Mouse (Mus musculus): Measurements from ENCODE around the gene Kcnc4. TPM values are rescaled to one million over a fixed set of nuclear protein-coding genes. Genes with fewer than 3 reads are reported as not detected.

Kcnc4 gene
- polyA plus RNA-seq, 2 experiments, result 0.36 to 1.4 TPM

DNA sequence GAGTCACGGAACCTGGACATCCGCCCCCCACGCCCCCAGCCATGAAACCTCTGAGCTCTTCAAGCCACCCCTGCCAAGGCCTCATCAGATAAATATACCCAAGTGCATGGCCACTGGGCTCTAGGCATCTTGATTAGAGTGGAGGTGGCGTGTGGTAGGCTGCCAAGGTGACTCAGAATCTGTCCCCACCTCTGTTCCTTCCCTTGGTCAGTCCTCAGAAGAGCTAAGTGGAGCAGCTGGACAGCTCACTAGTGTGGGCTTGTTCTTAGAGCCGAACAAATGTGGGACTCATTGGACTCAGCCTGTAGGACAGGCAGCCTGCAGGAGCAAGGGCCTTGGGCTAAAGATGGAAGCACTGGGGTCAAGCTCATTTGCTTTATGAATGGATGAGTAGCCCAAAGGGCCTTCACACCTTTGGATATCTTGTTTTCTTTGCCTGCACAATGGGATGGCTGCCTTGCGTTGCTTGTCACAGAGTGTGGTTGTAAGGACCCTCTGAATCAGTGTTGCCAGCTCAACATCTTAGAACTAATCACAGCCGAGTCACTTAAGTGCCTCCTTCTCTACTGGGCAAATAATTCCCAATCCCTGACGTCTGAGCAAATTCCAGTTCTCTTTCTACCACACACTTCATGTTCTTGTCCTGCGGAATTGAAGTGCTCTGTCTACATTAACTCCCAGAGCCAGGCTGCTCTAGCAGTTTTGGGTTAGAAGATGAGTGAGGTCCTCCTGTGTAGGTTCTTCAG lies 42.6 kb downstream of the Kcnc4 start:
- Histone ChIP-seq H3K9ac (ENCODE audit: low read depth, low read length, severe bottlenecking) (no peak overlapping the region), H3K4me1 (ENCODE audit: control insufficient read depth, insufficient read depth, low read length) (no peaks in the 10 kb centered on the region), H3K27me3 (ENCODE audit: control insufficient read depth, insufficient read depth, low read length) (no peaks in the 10 kb centered on the region), H3K27ac (replicated peaks; ENCODE audit: low read depth, low read length) (no peak overlapping the region), H3K4me2 (replicated peaks; ENCODE audit: low read depth, low read length, severe bottlenecking) (no peak overlapping the region), H3K9me3 (ENCODE audit: control insufficient read depth, low read length) (no peaks in the 10 kb centered on the region), H3K4me3 (replicated peaks; ENCODE audit: low read length) (no peak overlapping the region), H3K36me3 (ENCODE audit: control insufficient read depth, insufficient read depth, low read length) (no peaks in the 10 kb centered on the region)
- ATAC-seq (ENCODE audit: low FRiP score, low read depth), result no peak
- no peak for TF ChIP-seq POLR2A (IDR thresholded peaks at IDR 0.05; ENCODE audit: borderline replicate concordance, extremely low read depth, insufficient read depth, insufficient read length)
- DNase-seq (ENCODE audit: low spot score), result no peak
- 85% methylated on average over 9 of the region's 9 CpGs for WGBS

DNA sequence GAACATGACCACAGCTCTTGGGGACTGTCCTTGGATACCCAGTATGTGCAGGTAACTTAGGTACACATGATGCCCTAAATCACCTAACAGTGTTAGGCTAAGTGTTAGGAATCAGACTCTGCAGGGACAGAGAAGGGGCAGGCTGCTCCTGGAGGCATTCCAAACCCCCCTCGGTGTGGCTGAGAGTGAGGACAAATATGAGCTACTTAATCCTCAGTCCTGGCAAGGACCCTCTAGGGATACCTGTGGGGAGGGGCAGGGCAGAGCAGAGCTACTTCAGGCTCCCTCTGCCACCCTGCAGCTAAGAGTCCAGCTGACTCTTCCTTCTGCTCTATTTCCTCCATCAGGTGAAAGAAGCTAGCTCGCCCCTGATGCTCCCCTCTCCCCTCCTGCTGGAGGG lies 46.3 kb downstream of the Kcnc4 start:
- no peak for DNase-seq (ENCODE audit: low spot score)
- no peak overlapping the region for H3K27ac ChIP-seq (replicated peaks; ENCODE audit: low read depth, low read length)
- 42% methylated on average over 2 of the region's 2 CpGs for WGBS

DNA sequence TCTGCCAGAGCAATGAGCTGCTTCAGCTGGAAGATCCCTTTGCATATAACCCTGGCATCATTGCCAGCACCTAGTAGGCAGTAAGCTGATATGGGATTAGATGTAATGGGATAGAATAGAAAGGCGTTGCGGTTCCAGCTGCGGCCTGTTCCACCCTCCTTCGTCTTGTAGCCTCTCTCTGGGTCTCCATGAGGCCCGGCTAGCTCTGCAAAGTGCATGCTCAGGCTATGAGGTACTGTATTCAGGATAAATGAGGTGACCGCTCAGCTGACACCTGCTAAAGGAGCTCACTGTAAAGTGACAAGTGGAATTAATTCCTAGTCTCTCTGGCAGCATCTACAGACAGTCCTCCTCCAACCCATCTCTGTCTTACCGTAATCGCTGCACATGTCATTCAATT lies 46.8 kb downstream of the Kcnc4 start:
- DNase-seq (ENCODE audit: low spot score) (no peak), ATAC-seq (ENCODE audit: low FRiP score, low read depth) (no peak)
- no peak overlapping the region for H3K27ac ChIP-seq (replicated peaks; ENCODE audit: low read depth, low read length)
- H3K9ac ChIP-seq (ENCODE audit: low read depth, low read length, severe bottlenecking), result no peak overlapping the region
- H3K4me3 ChIP-seq (replicated peaks; ENCODE audit: low read length), result no peak overlapping the region
- no peak overlapping the region for H3K4me2 ChIP-seq (replicated peaks; ENCODE audit: low read depth, low read length, severe bottlenecking)
- 76% methylated on average over 8 of the region's 8 CpGs for WGBS
- no peaks in the 10 kb centered on the region for H3K4me1 ChIP-seq (ENCODE audit: control insufficient read depth, insufficient read depth, low read length)
- H3K27me3 ChIP-seq (ENCODE audit: control insufficient read depth, insufficient read depth, low read length), result no peaks in the 10 kb centered on the region
- no peaks in the 10 kb centered on the region for H3K9me3 ChIP-seq (ENCODE audit: control insufficient read depth, low read length)
- no peak for TF ChIP-seq POLR2A (IDR thresholded peaks at IDR 0.05; ENCODE audit: borderline replicate concordance, extremely low read depth, insufficient read depth, insufficient read length)
- no peaks in the 10 kb centered on the region for H3K36me3 ChIP-seq (ENCODE audit: control insufficient read depth, insufficient read depth, low read length)

More for the DNA sequence above, 46.3 kb downstream of the Kcnc4 start:
- no peaks in the 10 kb centered on the region for H3K4me1 ChIP-seq (ENCODE audit: control insufficient read depth, insufficient read depth, low read length)
- no peak for ATAC-seq (ENCODE audit: low FRiP score, low read depth)
- no peak overlapping the region for H3K4me3 ChIP-seq (replicated peaks; ENCODE audit: low read length)
- H3K4me2 ChIP-seq (replicated peaks; ENCODE audit: low read depth, low read length, severe bottlenecking), result no peak overlapping the region
- no peaks in the 10 kb centered on the region for H3K9me3 ChIP-seq (ENCODE audit: control insufficient read depth, low read length)
- H3K36me3 ChIP-seq (ENCODE audit: control insufficient read depth, insufficient read depth, low read length), result no peaks in the 10 kb centered on the region
- H3K9ac ChIP-seq (ENCODE audit: low read depth, low read length, severe bottlenecking), result no peak overlapping the region
- no peak for TF ChIP-seq POLR2A (IDR thresholded peaks at IDR 0.05; ENCODE audit: borderline replicate concordance, extremely low read depth, insufficient read depth, insufficient read length)
- H3K27me3 ChIP-seq (ENCODE audit: control insufficient read depth, insufficient read depth, low read length), result no peaks in the 10 kb centered on the region

DNA sequence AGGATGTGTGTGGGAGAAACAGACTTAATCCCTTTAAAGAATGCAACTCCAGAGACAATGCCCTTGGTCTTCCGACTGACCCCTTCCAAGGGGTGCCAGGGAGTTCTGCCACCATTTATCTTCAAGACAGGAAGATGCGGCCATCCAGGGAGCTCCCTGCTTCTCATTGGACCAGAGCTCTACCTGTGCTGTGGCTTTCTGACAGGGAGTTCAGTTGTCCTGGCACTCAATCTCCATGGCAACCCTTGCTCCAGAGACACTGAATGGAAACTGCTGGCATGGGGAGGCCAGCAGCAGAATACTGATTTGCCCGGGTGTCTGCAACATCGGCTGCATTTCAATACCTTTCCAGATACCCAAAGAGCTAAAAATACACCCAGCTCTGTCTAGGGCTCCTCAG lies 47.7 kb downstream of the Kcnc4 start:
- WGBS, result 66% methylated on average over 4 of the region's 4 CpGs
- H3K36me3 ChIP-seq (ENCODE audit: control insufficient read depth, insufficient read depth, low read length), result no peaks in the 10 kb centered on the region
- no peaks in the 10 kb centered on the region for H3K27me3 ChIP-seq (ENCODE audit: control insufficient read depth, insufficient read depth, low read length)
- H3K9ac ChIP-seq (ENCODE audit: low read depth, low read length, severe bottlenecking), result no peak overlapping the region
- TF ChIP-seq POLR2A (IDR thresholded peaks at IDR 0.05; ENCODE audit: borderline replicate concordance, extremely low read depth, insufficient read depth, insufficient read length), result no peak
- no peak for DNase-seq (ENCODE audit: low spot score)
- H3K9me3 ChIP-seq (ENCODE audit: control insufficient read depth, low read length), result no peaks in the 10 kb centered on the region
- H3K27ac ChIP-seq (replicated peaks; ENCODE audit: low read depth, low read length), result no peak overlapping the region
- no peak overlapping the region for H3K4me2 ChIP-seq (replicated peaks; ENCODE audit: low read depth, low read length, severe bottlenecking)
- H3K4me3 ChIP-seq (replicated peaks; ENCODE audit: low read length), result no peak overlapping the region
- H3K4me1 ChIP-seq (ENCODE audit: control insufficient read depth, insufficient read depth, low read length), result no peaks in the 10 kb centered on the region
- ATAC-seq (ENCODE audit: low FRiP score, low read depth), result no peak

DNA sequence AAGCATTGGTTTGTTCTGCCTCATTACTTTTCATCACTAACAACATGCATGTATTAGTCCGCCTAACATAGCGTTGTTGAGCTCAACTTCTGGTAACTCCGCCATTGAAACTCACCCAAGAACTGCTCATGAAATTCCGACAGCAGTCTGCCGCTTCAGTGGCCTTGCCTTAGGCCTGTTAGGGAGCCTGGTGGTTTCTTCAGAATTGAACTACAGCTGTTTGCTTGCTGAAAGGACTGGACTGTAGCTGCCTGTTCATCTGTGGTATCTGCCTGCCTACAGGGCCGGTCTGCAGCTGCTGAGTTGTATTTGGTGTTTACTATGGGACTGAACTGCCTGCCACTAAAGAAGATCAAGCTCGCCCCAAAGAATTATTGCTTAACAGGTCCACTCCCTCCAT lies 58.0 kb downstream of the Kcnc4 start:
- Histone ChIP-seq H3K9ac (ENCODE audit: low read depth, low read length, severe bottlenecking) (no peak overlapping the region), H3K4me2 (replicated peaks; ENCODE audit: low read depth, low read length, severe bottlenecking) (no peak overlapping the region)
- WGBS, result 87% methylated on average over 7 of the region's 7 CpGs

More for the DNA sequence above, 58.0 kb downstream of the Kcnc4 start:
- no peak for TF ChIP-seq POLR2A (IDR thresholded peaks at IDR 0.05; ENCODE audit: borderline replicate concordance, extremely low read depth, insufficient read depth, insufficient read length)
- H3K36me3 ChIP-seq (ENCODE audit: control insufficient read depth, insufficient read depth, low read length), result no peaks in the 10 kb centered on the region
- no peaks in the 10 kb centered on the region for H3K9me3 ChIP-seq (ENCODE audit: control insufficient read depth, low read length)
- no peak overlapping the region for H3K27ac ChIP-seq (replicated peaks; ENCODE audit: low read depth, low read length)
- H3K4me3 ChIP-seq (replicated peaks; ENCODE audit: low read length), result no peak overlapping the region
- H3K27me3 ChIP-seq (ENCODE audit: control insufficient read depth, insufficient read depth, low read length), result no peaks in the 10 kb centered on the region
- ATAC-seq (ENCODE audit: low FRiP score, low read depth) (no peak), DNase-seq (ENCODE audit: low spot score) (no peak)
- H3K4me1 ChIP-seq (ENCODE audit: control insufficient read depth, insufficient read depth, low read length), result 0 out of 2 replicates have a peak, but pooled peaks cover 2% of the 10 kb centered on the region
